Mouse (Mus musculus) stomach, postnatal 0 days (tissue): Measurements from ENCODE around the gene Mylpf. TPM values are rescaled to one million over a fixed set of nuclear protein-coding genes. Genes with fewer than 3 reads are reported as not detected.
A peak's percentile ranks its signal among the peaks of the same experiment; 100 is the strongest.

ENCODE experiments used
- ATAC-seq: fragments of 200-750 bp; cut with Nextera tagmentation; 2 replicates; pipeline ENCODE4 v1.8.0; 2017; ENCODE audit not compliant: low FRiP score, low TSS enrichment
- DNase-seq: peaks from one replicate; pipeline ENCODE4 v3.0.0-alpha.2; 2016; ENCODE audit warnings: low spot score
- H3K27ac ChIP-seq: fragments of 300-500 bp; sonication (generic); replicated peaks from 2 replicates; pipeline ENCODE4 v1.5.1; 2014; ENCODE audit warnings: mild to moderate bottlenecking, control low read depth
- H3K27me3 ChIP-seq: fragments of 300-500 bp; sonication (generic); 2 replicates; pipeline ENCODE4 v1.6.1; 2014; ENCODE audit warnings: low read length; ENCODE audit not compliant: control insufficient read depth, insufficient read depth
- H3K36me3 ChIP-seq: fragments of 300-500 bp; sonication (generic); 2 replicates; pipeline ENCODE4 v1.6.1; 2014; ENCODE audit warnings: low read length, mixed read lengths; ENCODE audit not compliant: control insufficient read depth, insufficient read depth
- H3K4me1 ChIP-seq: fragments of 300-500 bp; sonication (generic); replicated peaks from 2 replicates; pipeline ENCODE4 v1.6.1; 2014; ENCODE audit warnings: antibody characterized with exemption; ENCODE audit not compliant: control insufficient read depth, insufficient read depth
- H3K4me2 ChIP-seq: fragments of 300-500 bp; sonication (generic); replicated peaks from 2 replicates; pipeline ENCODE4 v1.6.1; 2014; ENCODE audit warnings: low read depth, mild to moderate bottlenecking, control low read depth, moderate library complexity
- H3K4me3 ChIP-seq: fragments of 300-500 bp; sonication (generic); 2 replicates; pipeline ENCODE4 v1.5.1; 2014; ENCODE audit warnings: low read depth, low read length, control low read depth
- H3K9ac ChIP-seq: fragments of 300-500 bp; sonication (generic); 2 replicates; pipeline ENCODE4 v1.6.1; 2014; ENCODE audit warnings: mild to moderate bottlenecking, low read length, control low read depth, mixed read lengths
- H3K9me3 ChIP-seq: fragments of 300-500 bp; sonication (generic); 2 replicates; pipeline ENCODE4 v1.6.1; 2016; ENCODE audit warnings: low read length; ENCODE audit not compliant: control insufficient read depth
- CTCF ChIP-seq: IDR thresholded peaks from 2 replicates; pipeline ENCODE4 v1.5.1; 2016; ENCODE audit warnings: antibody characterized with exemption, low read depth, mild to moderate bottlenecking, moderate library complexity
- EP300 ChIP-seq: optimal IDR thresholded peaks from 2 replicates; pipeline ENCODE3; 2016; ENCODE audit warnings: antibody characterized with exemption
- WGBS: fragments of 180-500 bp; shearing (Covaris S2); extraction: QIAGEN DNeasy Blood & Tissue Kit; methylation state at CpG from one replicate; pipeline ENCODE4 v1.1.7; 2014; 5-methylcytosine and 5-hydroxymethylcytosine counted together
- polyA plus RNA-seq: library from polyadenylated mRNA; unstranded; fragments of >200 nt; fragmentation: Nextera tagmentation; extraction: Ambion mirVana; gene quantifications from 2 replicates; pipeline ENCODE4 v1.2.1, GENCODE M21; 2015

Mylpf gene
- polyA plus RNA-seq, 1 experiment from 2014 or later = 11.7 TPM

DNA sequence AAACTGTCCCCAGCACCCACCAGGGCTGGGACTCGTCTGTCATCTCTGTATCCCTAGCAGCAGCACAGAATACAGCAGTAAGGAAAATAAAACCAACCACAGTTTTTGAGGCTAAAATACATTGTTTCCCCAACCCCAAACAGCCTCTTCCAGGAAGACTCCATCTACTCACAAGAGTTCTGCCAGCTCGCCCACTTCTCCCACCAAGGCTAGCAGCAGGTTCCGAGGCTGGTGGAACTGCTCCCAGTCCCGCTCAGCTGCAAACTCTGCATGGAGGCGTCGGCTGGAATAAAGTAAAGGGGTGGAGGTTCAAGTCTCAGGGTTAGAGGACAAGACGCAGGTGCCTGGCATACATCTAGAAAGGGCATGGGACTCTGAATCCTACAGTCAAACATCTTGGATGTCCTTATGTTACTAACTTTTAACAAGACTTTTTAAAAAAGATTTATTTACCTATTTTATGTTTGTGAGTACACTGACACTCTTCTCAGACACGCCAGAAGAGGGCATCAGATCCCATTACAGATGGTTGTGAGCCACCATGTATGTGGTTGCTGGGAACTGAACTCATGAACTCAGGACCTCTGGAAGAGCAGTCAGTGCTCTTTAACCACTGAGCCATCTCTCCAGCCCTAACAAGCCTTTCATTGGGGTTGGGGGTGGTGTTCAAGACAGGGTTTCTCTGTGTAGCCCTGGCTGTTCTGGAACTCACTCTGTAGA is 50.7 kb downstream of the Mylpf start:
- TF ChIP-seq CTCF (peak; percentile 33; the same call in 1 of the 2 replicates), EP300 (no peak)
- Histone ChIP-seq H3K4me1 (peaks cover 3% of the 10 kb centered on the region), H3K36me3 (no peaks in the 10 kb centered on the region), H3K9ac (no peak overlapping the region), H3K9me3 (no peaks in the 10 kb centered on the region), H3K27me3 (no peaks in the 10 kb centered on the region), H3K4me3 (no peak overlapping the region), H3K4me2 (peak overlapping the region; percentile 81; the same call in 1 of the 2 replicates), H3K27ac (no peak overlapping the region)
- DNase-seq (no peak), ATAC-seq (no peak)
- 66% methylated on average over 8 of the region's 8 CpGs for WGBS

DNA sequence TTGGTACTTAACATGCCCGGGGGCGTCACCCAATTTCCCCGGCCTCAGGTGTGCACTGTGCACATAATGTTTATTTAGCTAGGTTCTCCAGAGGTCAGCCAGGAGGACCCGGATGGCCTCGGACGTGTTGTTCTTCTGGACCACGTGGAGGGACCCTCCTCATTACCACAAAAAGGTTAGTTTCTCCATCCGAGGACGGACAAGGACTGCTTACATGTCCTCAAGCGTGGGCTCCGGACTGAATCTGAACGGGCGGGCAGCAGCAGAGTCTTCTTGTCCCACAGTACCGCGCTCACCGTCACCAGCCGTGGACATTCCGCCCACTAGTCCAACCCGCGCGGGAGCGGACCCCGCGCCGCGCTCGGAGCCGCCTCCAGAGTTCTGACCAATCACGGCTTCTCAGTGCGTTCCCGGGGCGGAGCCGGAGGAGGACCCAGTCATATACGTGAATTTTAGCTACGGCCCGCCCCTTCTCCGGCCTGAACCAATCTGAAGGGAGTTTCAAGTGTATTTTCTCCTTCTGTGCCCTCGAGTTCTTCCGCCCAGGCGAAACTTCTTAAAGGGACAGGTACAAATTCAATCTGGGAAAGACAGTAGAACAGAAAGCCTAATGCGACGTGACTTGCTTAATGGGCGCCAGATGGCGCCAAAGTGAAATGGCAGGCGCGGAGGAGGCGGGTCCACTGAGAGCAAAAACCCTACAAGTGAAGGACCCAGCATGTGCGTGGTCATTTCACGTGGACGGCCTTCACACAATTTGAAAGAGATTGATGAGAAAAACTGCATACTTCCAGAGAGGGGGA is 51.8 kb downstream of the Mylpf start, which contains the start of gene Dctpp1:
TSS of gene Dctpp1 (minus strand) at position 401 of the 803 bp plus-strand sequence.
- Histone ChIP-seq H3K4me1 (no peaks in the 10 kb centered on the region), H3K9ac (peak within 1 kb of the TSS; percentile 71), H3K27ac (peak within 1 kb of the TSS; percentile 69; the same call in 1 of the 2 replicates), H3K4me2 (peak within 1 kb of the TSS; percentile 81), H3K9me3 (no peaks in the 10 kb centered on the region), H3K36me3 (no peaks in the 10 kb centered on the region), H3K4me3 (peak within 1 kb of the TSS; percentile 64), H3K27me3 (no peaks in the 10 kb centered on the region)
- peak; percentile 97 for ATAC-seq
- TF ChIP-seq CTCF (peak; percentile 94), EP300 (peak; percentile 50)
- WGBS = under 1% methylated on average over 50 of the region's 50 CpGs
- peak; percentile 98 for DNase-seq

- 77% methylated on average over 10 of the region's 10 CpGs for WGBS
- Histone ChIP-seq H3K36me3 (no peaks in the 10 kb centered on the region), H3K4me1 (no peaks in the 10 kb centered on the region), H3K4me2 (no peak overlapping the region), H3K4me3 (no peak overlapping the region), H3K9me3 (no peaks in the 10 kb centered on the region), H3K27me3 (no peaks in the 10 kb centered on the region), H3K27ac (no peak overlapping the region), H3K9ac (no peak overlapping the region)
- no peak for TF ChIP-seq EP300
- no peak for TF ChIP-seq CTCF
- DNase-seq = no peak
- no peak for ATAC-seq
Measured at GRCm38 (mm10) chr7:127262218-127262961, 53.7 kb downstream of the Mylpf start.

DNA sequence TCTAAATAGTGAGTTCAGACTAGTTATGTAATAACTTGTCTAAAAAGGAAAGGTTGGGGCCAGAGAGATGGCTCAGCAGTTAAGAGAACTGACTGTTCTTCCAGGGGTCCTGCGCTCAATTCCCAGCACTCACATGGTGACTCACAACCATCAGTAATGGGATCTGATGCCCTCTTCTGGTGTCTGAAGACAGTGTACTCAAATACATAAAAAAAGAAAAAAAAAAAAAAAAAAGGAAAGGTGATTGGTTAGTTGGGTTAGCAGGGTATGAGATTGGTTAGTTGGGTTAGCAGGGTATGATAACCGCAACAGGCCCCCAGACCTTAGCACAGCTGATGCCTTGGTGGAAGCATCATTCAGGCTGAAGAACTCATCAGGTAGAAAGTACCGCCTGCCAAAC is 54.8 kb downstream of the Mylpf start:
- Histone ChIP-seq H3K9ac (no peak overlapping the region), H3K27ac (no peak overlapping the region), H3K27me3 (no peaks in the 10 kb centered on the region), H3K4me1 (no peaks in the 10 kb centered on the region), H3K4me3 (no peak overlapping the region), H3K4me2 (no peak overlapping the region), H3K9me3 (no peaks in the 10 kb centered on the region), H3K36me3 (no peaks in the 10 kb centered on the region)
- DNase-seq (no peak), ATAC-seq (no peak)
- 86% methylated on average over 3 of the region's 3 CpGs for WGBS
- TF ChIP-seq CTCF (0 out of 2 replicates have a peak, but pooled peaks have one; percentile 7), EP300 (no peak)

Other genes starting within 250 kb of the Mylpf start
- gene Cdipt, start 233.0 kb upstream of the Mylpf start, polyA plus RNA-seq = 79.3 and 80.4 TPM in 2 replicates
- gene Cdiptos, start 232.8 kb upstream of the Mylpf start, polyA plus RNA-seq = 1.5 and 1.7 TPM in 2 replicates
- 49.5 and 50.0 TPM in 2 replicates for gene Mvp, start 194.3 kb upstream of the Mylpf start, polyA plus RNA-seq
- gene Pagr1b, start 192.4 kb upstream of the Mylpf start, polyA plus RNA-seq = 0.42 TPM in 1 of 2 replicates, not detected in the other
- 8.7 and 25.1 TPM in 2 replicates for gene Pagr1a, start 191.5 kb upstream of the Mylpf start, polyA plus RNA-seq
- 12.0 and 27.5 TPM in 2 replicates for gene Gm42742, start 187.8 kb upstream of the Mylpf start, polyA plus RNA-seq
- 1.7 and 2.9 TPM in 2 replicates for gene Prrt2, start 187.7 kb upstream of the Mylpf start, polyA plus RNA-seq
- 21.3 and 25.5 TPM in 2 replicates for gene Maz, start 181.9 kb upstream of the Mylpf start, polyA plus RNA-seq
- 20.8 and 24.4 TPM in 2 replicates for gene Kif22, start 166.4 kb upstream of the Mylpf start, polyA plus RNA-seq
- 1.8 and 2.0 TPM in 2 replicates for gene Zg16, start 121.6 kb upstream of the Mylpf start, polyA plus RNA-seq
- 4.0 and 4.1 TPM in 2 replicates for gene AI467606, start 117.5 kb upstream of the Mylpf start, polyA plus RNA-seq
- 0.89 and 1.4 TPM in 2 replicates for gene Qprt, start 86.7 kb upstream of the Mylpf start, polyA plus RNA-seq
- 0.21 and 0.22 TPM in 2 replicates for gene Spn, start 71.1 kb upstream of the Mylpf start, polyA plus RNA-seq
- 22.8 and 25.2 TPM in 2 replicates for gene Cd2bp2, start 12.8 kb upstream of the Mylpf start, polyA plus RNA-seq
- 11.7 and 12.1 TPM in 2 replicates for gene Tbc1d10b, start 422 bp upstream of the Mylpf start, polyA plus RNA-seq
- 11.4 and 12.2 TPM in 2 replicates for gene Zfp553, start 24.2 kb downstream of the Mylpf start, polyA plus RNA-seq
- gene Sept1, start 24.2 kb downstream of the Mylpf start, polyA plus RNA-seq = 7.0 and 7.9 TPM in 2 replicates
- 27.3 and 29.6 TPM in 2 replicates for gene Zfp771, start 35.4 kb downstream of the Mylpf start, polyA plus RNA-seq
- gene Dctpp1, start 51.8 kb downstream of the Mylpf start, polyA plus RNA-seq = 79.8 and 84.5 TPM in 2 replicates
- 113 and 115 TPM in 2 replicates for gene Sephs2, start 65.2 kb downstream of the Mylpf start, polyA plus RNA-seq
- gene Itgal, start 87.4 kb downstream of the Mylpf start, polyA plus RNA-seq = 0.80 and 1.1 TPM in 2 replicates
- gene Zfp768, start 136.7 kb downstream of the Mylpf start, polyA plus RNA-seq = 9.0 and 11.0 TPM in 2 replicates
- 4.9 and 5.4 TPM in 2 replicates for gene Zfp747, start 167.2 kb downstream of the Mylpf start, polyA plus RNA-seq
- 3.0 and 3.1 TPM in 2 replicates for gene 9130019O22Rik, start 178.3 kb downstream of the Mylpf start, polyA plus RNA-seq
- 3.3 and 3.9 TPM in 2 replicates for gene E430018J23Rik, start 184.7 kb downstream of the Mylpf start, polyA plus RNA-seq
- 4.0 and 4.3 TPM in 2 replicates for gene Zfp764, start 197.9 kb downstream of the Mylpf start, polyA plus RNA-seq
- 15.6 and 17.8 TPM in 2 replicates for gene Zfp688, start 213.2 kb downstream of the Mylpf start, polyA plus RNA-seq
- 2.1 and 2.9 TPM in 2 replicates for gene Zfp689, start 240.3 kb downstream of the Mylpf start, polyA plus RNA-seq